Mouse (Mus musculus) CH12F3 (cell line): ENCODE results near the gene Hpgd.

Source experiments
- in situ Hi-C: fragments of 300-500 bp; cut with MboI; formaldehyde crosslinking; loops from 2 replicates; pipeline ENCODE4 v1.14.3; 2020; ENCODE audit warnings: low sequenced_read_pairs

The Hpgd gene

DNA sequence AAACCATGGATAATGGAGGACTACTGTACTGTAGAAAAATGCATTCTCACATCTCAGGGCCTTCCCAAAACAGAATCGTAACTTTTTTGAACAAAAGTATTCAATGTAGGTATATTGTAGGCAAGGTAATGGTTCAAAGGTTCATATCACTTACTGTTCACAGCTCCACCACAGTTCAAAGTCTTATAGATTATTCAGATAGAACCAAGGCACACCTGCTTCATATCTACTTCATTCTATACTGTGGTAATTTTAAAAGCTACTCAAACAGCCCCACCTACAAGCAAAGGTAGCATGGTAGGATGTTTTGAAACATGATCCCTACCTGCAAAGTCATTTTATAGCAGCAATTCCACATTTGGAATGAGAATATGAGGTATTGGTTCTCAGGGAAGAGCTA, 28.9 kb downstream of the Hpgd start:
- in situ Hi-C loops = no loop called here

DNA sequence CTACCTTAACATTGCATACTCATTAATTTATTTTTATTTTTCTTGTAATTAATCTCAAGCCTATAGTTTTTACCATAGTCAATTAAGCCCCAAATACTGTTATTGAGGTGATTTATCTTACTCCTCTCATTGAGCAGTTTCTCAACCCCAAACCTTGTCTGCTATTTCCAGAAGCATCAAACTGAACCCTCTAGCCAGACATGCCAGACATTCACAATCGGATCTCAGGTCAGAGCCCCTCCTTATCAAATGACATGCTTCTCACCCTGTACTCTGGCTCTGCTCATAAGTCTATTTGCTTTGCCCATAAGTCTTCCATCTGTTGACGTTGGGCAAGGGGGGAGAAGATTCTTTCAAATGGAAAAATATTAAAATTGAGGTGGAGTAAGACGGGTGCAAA, 33.3 kb downstream of the Hpgd start:
- in situ Hi-C loops = no loop called here

DNA sequence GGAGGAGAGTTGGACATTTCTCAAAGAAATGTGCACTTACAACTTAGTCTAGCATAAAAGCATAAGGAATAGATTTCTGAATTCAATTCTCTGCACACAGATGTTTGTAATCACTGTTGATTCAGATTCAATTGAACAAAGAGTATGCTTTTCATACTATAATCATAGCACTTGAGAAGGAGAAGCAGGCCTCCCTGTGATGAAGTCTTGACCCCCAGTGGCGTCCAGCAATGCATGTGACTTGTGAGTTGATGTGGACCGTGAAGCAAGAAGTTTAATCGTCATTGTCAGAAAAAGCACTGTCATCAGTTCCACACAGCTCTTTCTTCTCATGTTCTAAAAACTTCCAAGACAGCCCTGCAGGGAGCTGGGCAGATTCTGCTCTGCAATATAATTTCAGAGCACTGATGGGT, 33.8 kb downstream of the Hpgd start:
- in situ Hi-C loops = no loop called here

DNA sequence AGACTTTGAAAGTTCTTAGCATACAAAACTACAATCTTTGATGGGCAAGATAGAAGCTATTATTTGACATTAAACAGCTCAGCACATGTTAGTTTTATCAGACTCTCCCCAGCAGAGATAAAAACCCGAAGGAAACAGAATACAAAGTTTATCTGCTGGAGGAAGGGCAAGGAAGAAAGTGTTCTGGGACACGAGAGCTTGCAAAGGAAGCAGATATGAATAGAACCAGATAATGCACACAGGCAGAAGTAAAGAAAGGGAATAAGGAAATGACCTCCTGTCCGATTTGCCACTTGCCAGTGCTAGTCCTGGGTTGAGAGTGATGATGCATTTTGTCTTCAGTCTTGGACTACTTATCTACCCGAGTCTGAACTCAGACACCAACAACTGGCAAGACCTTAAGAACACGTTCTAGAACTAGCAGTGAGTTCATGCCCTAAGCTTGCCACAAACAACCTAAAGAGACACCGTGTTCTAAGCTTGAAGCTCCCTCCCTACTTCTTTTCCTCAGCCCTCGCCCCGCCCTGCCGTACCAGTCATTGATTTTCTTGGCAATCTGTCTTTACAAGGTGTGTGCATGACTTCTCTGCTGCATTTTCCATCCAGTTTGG, 41.1 kb downstream of the Hpgd start:
- in situ Hi-C loops = no loop called here

DNA sequence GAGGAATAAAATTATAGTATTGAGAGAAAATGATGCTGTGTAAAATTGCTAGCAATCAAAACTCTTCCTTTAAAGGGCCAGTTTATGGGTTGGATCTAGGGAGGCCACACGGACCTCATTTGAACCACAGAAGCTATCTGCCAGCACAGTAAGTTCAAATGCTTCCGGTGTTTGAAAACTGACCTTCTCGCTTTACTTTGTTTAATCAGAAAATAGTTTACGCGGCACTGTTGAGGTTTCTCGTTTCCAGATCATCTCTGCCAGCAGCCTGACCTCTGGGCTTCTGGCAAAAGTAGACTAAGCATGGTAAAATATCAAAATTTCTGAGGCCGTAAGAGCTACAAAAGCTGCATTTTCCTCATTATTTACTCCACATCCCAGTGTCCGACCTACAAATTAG, 42.4 kb downstream of the Hpgd start:
- in situ Hi-C loops = no loop called here

DNA sequence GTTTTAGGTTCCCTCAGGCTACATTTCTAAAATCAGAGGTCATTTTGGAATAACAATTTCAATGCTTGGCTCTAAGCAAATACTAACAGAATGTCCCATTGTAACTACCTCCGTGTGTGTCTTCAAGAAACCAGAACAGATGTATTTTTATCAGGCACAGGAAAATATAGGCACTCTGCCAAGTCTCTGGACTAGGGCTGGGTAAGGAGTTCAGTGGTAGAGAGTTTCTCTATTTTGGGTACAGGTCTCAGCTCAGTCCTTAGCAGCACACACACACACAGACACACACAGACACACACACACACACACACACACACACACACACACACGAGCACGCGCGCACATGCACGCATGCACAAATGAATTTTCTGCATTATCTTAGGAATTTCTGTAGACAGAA, 49.1 kb downstream of the Hpgd start:
- in situ Hi-C loops = no loop called here

DNA sequence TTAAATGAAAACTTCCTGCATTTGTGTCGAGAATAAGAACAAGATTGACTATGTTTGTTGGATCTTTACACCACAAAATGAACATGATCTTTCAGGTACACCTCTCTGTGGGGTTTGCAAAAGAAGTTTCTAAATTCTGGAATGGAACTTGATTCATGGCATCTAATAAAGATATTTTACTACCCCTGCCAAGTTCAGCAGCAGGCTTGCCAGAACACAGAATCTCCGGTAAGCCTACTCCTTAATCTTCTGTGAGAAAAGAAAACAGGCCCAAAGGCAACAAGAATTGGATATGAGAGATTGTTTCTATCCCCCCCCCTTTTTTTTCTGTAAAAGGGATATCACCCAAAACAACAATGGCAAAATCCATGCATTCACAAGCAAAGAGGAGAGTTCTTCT, 49.6 kb downstream of the Hpgd start:
- in situ Hi-C loops = no loop called here

DNA sequence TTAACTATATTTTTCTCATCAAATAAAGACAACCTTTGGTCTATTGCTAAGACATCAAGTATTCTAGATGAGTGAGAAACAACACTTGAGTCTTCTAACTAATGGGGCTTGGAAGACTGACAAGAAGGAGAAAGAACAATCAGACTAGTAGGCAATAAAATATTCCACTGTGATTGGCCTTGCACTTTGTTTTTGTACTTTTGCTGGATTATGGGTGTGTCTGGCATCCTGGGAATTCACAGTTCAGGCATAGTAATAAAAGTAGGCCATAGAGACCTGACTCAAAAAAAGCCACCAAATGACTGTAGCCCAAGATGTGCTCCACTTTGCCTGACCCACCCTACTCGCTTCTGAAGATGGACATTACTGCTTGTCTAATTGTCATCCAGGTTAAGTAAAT, 50.0 kb downstream of the Hpgd start:
- in situ Hi-C loops = no loop called here

DNA sequence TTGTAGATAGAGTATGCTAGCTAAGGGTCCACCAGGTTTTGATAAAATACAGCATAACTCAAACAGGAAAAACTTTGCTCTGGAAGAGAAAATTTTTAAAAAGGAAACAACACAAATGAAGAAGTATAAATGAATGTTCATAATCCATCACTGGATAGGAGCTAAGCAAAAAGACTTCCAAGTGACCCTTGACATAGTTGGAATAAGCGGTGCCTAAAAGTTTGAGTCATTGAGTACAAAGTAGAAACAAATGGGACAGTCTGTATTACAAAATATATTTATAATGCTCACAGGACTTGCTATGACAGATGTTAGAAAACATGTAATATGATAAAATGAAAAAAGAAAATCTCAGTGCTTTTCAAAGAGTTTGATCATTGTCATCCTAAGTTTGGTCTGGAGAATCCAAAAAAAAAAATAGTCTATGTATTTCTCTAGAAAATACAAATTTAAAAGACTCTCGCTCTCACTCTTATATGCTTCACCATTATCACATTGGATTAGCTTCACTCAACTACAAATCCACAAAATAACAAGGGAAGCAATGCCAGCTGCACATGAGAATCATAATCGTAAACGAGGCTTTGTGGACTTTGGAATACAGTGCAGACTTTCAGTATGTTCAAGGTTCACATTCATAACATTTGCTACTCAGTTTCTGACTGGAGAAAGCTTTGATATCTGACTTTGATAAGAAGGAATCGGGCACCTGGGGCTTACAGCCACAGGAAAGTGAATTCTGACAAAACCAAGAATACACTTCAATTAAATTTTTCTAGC, 51.4 kb downstream of the Hpgd start:
- in situ Hi-C loops = no loop called here

DNA sequence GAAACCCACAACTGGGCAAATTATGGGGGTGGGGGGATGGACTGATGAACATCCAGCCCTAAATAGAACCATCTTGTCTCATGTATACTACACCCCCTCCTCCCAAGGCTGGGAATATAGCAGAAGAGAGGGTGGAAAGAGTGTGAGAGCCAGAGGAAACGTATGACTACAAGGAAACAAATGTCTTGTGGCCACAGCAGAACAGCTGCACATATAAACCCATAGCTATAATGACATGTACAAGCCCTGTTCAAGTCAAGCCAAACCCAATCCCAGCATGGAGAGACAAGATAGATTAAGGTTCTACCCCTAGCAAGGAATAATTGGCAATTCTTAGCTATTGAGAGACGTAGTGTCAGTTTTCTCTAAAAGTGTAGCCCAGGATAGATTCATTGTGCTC, 68.8 kb downstream of the Hpgd start:
- in situ Hi-C loops = no loop called here
